Mouse (Mus musculus) liver, embryonic 15.5 days (tissue): ENCODE results near the gene Lrrc4. TPM values are rescaled to one million over a fixed set of nuclear protein-coding genes. Genes with fewer than 3 reads are reported as not detected.

Experiments used
- ATAC-seq: fragments of 200-750 bp; cut with Nextera tagmentation; 2 replicates; pipeline ENCODE4 v1.8.0; 2017; ENCODE audit warnings: moderate number of reproducible peaks, mild to moderate bottlenecking, moderate library complexity; ENCODE audit not compliant: insufficient read depth
- H3K27ac ChIP-seq: fragments of 300-500 bp; sonication (generic); replicated peaks from 2 replicates; pipeline ENCODE4 v1.5.1; 2015; ENCODE audit warnings: mild to moderate bottlenecking, inconsistent platforms
- H3K27me3 ChIP-seq: fragments of 300-500 bp; sonication (generic); 2 replicates; pipeline ENCODE4 v1.6.1; 2015; ENCODE audit warnings: mild to moderate bottlenecking, inconsistent platforms
- H3K36me3 ChIP-seq: fragments of 300-500 bp; sonication (generic); replicated peaks from 2 replicates; pipeline ENCODE4 v1.6.1; 2015; ENCODE audit warnings: moderate library complexity, mild to moderate bottlenecking, inconsistent platforms
- H3K4me1 ChIP-seq: fragments of 300-500 bp; sonication (generic); replicated peaks from 2 replicates; pipeline ENCODE4 v1.6.1; 2015; ENCODE audit warnings: inconsistent platforms
- H3K4me2 ChIP-seq: fragments of 300-500 bp; sonication (generic); 2 replicates; pipeline ENCODE4 v1.6.1; 2015; ENCODE audit warnings: moderate library complexity, mild to moderate bottlenecking, inconsistent platforms
- H3K4me3 ChIP-seq: fragments of 300-500 bp; sonication (generic); replicated peaks from 2 replicates; pipeline ENCODE4 v1.5.1; 2015; ENCODE audit warnings: mild to moderate bottlenecking, inconsistent platforms
- H3K9ac ChIP-seq: fragments of 300-500 bp; sonication (generic); 2 replicates; pipeline ENCODE4 v1.6.1; 2015; ENCODE audit warnings: moderate library complexity, mild to moderate bottlenecking, inconsistent platforms
- H3K9me3 ChIP-seq: fragments of 300-500 bp; sonication (generic); replicated peaks from 2 replicates; pipeline ENCODE4 v1.6.1; 2016; ENCODE audit warnings: inconsistent platforms
- WGBS: fragments of 180-500 bp; shearing (Covaris S2); methylation state at CpG from one replicate; pipeline ENCODE4 v1.1.7; 2015; ENCODE audit warnings: mixed read lengths; ENCODE audit not compliant: insufficient replicate concordance; 5-methylcytosine and 5-hydroxymethylcytosine counted together
- polyA plus RNA-seq: library from polyadenylated mRNA; unstranded; fragments of >200 nt; fragmentation: Nextera tagmentation; extraction: Ambion mirVana; gene quantifications from 2 replicates; pipeline ENCODE4 v1.2.1, GENCODE M21; 2015

The Lrrc4 gene
- polyA plus RNA-seq, 1 experiment from 2014 or later = 0.02 TPM

DNA sequence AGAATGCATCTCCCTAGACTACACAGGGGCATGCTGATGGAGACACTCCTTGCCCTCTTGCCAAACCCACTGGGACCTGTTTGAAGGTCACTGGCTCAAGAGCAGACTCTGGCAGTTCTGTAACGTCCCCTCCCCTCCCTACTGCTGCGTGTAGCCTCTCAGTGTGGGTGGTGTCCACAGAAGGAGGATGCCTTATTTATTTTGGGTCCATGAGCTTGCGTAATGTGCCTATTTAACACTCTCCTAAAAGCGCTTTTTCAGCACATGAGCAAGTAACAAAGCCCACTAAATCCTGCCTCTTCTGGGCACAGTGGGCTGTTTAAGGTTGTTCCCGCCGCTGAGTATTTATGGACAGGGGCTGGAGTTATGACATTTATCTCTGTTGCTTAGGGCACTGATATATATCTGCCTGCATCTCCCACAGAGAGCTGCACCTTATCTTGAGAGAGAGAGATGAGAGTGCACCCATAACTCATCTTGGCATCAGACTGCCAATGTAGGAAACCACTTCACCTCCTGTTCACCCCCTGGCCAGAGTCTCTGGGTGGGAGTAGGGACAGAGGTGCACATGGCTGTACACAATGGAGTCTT is 63.6 kb downstream of the Lrrc4 start:
- no peak for ATAC-seq
- Histone ChIP-seq H3K36me3 (peaks cover 2% of the 10 kb centered on the region; the same call in 1 of the 2 replicates), H3K4me3 (no peak overlapping the region), H3K4me1 (no peaks in the 10 kb centered on the region), H3K4me2 (no peak overlapping the region), H3K9ac (no peak overlapping the region), H3K27ac (no peak overlapping the region), H3K9me3 (no peaks in the 10 kb centered on the region), H3K27me3 (no peaks in the 10 kb centered on the region)
- 78% methylated on average over 6 of the region's 6 CpGs for WGBS

DNA sequence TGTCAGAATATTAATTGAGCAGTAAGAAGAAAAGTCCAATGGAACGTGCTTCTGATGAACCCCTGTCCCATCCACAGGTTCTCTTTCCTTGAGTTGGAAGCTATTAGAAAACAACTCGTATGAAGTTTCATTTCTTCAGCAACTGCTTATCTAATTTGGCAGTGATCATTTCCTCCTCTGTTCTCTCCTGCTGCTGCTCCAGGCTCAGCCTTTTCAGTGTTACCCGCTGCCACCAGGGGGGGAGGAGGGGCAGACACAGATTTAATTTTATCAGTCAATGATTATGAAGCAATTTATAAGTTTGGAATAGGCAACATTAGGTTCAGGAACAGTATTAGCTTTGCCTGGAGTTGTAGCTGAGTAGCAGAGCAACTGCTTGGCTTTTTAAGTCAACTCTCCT is 64.9 kb downstream of the Lrrc4 start:
- Histone ChIP-seq H3K27me3 (no peaks in the 10 kb centered on the region), H3K4me1 (no peaks in the 10 kb centered on the region), H3K4me2 (no peak overlapping the region), H3K36me3 (peaks cover 2% of the 10 kb centered on the region; the same call in 1 of the 2 replicates), H3K9me3 (no peaks in the 10 kb centered on the region), H3K4me3 (no peak overlapping the region), H3K9ac (no peak overlapping the region), H3K27ac (no peak overlapping the region)
- no peak for ATAC-seq
- WGBS = 55% methylated on average over 3 of the region's 3 CpGs

DNA sequence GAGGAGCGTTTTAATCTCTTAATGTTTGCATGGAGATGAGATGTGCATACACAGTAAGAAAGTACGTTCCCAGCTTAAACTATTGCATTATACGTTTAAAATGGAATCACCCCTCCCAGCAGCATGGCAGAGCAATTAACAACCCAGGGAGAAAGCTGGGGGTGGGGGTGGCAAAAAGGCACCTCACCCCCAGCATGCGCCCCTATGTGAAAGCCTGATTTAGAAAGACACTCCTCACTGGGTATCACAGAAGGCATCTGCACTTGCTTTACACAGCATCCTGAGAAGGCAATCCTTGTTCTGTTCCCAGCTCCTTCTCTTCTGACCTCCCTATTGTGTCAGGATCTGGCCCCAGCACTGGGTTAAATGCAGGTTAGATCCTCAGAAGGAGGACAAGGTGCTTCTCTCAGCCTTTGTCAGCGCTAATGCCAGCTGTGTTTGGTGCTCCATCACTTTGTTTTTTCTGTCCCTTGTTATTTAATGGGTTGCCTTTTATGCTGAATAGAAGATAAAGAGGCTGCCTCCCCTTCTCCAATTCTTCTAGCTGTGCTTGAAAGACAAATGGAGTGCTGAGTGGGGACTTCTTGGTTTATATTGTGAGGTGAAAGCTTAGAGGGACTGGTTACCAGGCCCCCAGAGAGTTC is 69.3 kb downstream of the Lrrc4 start:
- H3K4me3 ChIP-seq = no peak overlapping the region
- H3K27me3 ChIP-seq = no peaks in the 10 kb centered on the region
- ATAC-seq = no peak
- WGBS = 58% methylated on average over 5 of the region's 5 CpGs
- H3K9ac ChIP-seq = no peak overlapping the region
- no peak overlapping the region for H3K27ac ChIP-seq
- no peaks in the 10 kb centered on the region for H3K36me3 ChIP-seq
- no peaks in the 10 kb centered on the region for H3K9me3 ChIP-seq
- H3K4me1 ChIP-seq = peaks cover 4% of the 10 kb centered on the region; the same call in 1 of the 2 replicates
- H3K4me2 ChIP-seq = no peak overlapping the region

DNA sequence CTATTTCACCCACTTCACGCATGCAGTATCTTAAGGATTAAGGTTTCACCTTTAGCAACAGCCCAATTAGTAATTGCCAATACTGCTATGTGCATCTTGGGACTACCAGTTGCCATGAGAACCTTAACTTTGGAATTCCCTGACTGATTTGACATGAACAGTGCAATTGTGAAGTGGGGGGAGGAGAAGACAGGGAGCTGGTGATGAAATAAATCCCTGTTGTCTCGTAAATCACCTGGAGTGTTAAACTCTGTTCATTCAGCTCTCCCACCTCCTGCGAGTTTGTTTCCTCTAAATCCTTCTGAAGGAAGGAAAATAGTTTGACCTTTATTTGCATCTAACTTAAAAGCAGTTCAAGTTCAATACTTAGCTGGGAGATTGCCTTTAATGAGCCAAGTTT is 69.8 kb downstream of the Lrrc4 start:
- WGBS = 65% methylated on average over 3 of the region's 3 CpGs
- Histone ChIP-seq H3K27me3 (no peaks in the 10 kb centered on the region), H3K27ac (no peak overlapping the region)

DNA sequence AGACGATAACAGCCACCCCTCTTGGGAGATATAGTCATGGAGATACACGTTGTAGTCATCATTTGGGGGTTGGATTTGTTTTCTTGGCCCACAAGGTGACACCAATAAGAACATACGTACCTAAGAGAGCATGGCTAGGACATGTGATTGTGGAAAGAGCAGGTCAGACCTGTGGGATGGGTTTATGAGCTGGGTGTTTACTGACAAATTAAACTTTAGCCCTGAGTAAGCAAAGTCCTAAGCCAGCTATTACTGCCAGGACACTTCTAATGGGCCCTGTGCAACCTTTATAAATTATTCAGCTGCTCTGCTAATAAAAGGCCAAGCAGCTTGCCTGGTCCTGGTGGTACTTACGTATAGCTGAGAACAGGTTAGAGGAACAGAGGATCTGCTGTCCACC is 73.3 kb downstream of the Lrrc4 start:
- Histone ChIP-seq H3K9me3 (no peaks in the 10 kb centered on the region), H3K9ac (no peak overlapping the region), H3K4me3 (no peak overlapping the region), H3K36me3 (0 out of 2 replicates have a peak, but pooled peaks cover 6% of the 10 kb centered on the region), H3K4me1 (peaks cover 21% of the 10 kb centered on the region), H3K27me3 (no peaks in the 10 kb centered on the region), H3K4me2 (no peak overlapping the region), H3K27ac (no peak overlapping the region)
- peak; percentile 42 for ATAC-seq
- 69% methylated on average over 4 of the region's 4 CpGs for WGBS

More for the DNA sequence above, 69.8 kb downstream of the Lrrc4 start:
- ATAC-seq = no peak
- no peak overlapping the region for H3K4me2 ChIP-seq
- peaks cover 4% of the 10 kb centered on the region; the same call in 1 of the 2 replicates for H3K4me1 ChIP-seq
- no peaks in the 10 kb centered on the region for H3K36me3 ChIP-seq
- H3K9me3 ChIP-seq = no peaks in the 10 kb centered on the region
- H3K4me3 ChIP-seq = no peak overlapping the region
- no peak overlapping the region for H3K9ac ChIP-seq

- H3K9me3 ChIP-seq = no peaks in the 10 kb centered on the region
- WGBS = 78% methylated on average over 10 of the region's 10 CpGs
- no peak overlapping the region for H3K4me3 ChIP-seq
- no peak overlapping the region for H3K9ac ChIP-seq
- no peak for ATAC-seq
- H3K36me3 ChIP-seq = 0 out of 2 replicates have a peak, but pooled peaks cover 6% of the 10 kb centered on the region
- H3K4me1 ChIP-seq = peaks cover 21% of the 10 kb centered on the region
- no peak overlapping the region for H3K27ac ChIP-seq
- H3K27me3 ChIP-seq = no peaks in the 10 kb centered on the region
- no peak overlapping the region for H3K4me2 ChIP-seq
Measured at GRCm38 (mm10) chr6:28756306-28757018, 75.1 kb downstream of the Lrrc4 start.

GRCm38 (mm10) chr6:28754127-28754898 is 77.2 kb downstream of the Lrrc4 start:
- H3K9me3 ChIP-seq = no peaks in the 10 kb centered on the region
- H3K4me3 ChIP-seq = no peak overlapping the region
- no peaks in the 10 kb centered on the region for H3K27me3 ChIP-seq
- peak; percentile 75 for ATAC-seq
- H3K4me2 ChIP-seq = 0 out of 2 replicates have a peak overlapping the region, but pooled peaks have one; percentile 1
- H3K36me3 ChIP-seq = 0 out of 2 replicates have a peak, but pooled peaks cover 6% of the 10 kb centered on the region
- peaks cover 19% of the 10 kb centered on the region for H3K4me1 ChIP-seq
- no peak overlapping the region for H3K27ac ChIP-seq
- 60% methylated on average over 6 of the region's 6 CpGs for WGBS
- no peak overlapping the region for H3K9ac ChIP-seq

GRCm38 (mm10) chr6:28753681-28754080 is 77.9 kb downstream of the Lrrc4 start:
- no peak overlapping the region for H3K4me2 ChIP-seq
- no peaks in the 10 kb centered on the region for H3K9me3 ChIP-seq
- WGBS = 78% methylated on average over 5 of the region's 5 CpGs
- no peaks in the 10 kb centered on the region for H3K27me3 ChIP-seq
- H3K27ac ChIP-seq = no peak overlapping the region
- H3K4me1 ChIP-seq = peaks cover 19% of the 10 kb centered on the region
- ATAC-seq = no peak
- H3K9ac ChIP-seq = no peak overlapping the region
- no peak overlapping the region for H3K4me3 ChIP-seq
- 0 out of 2 replicates have a peak, but pooled peaks cover 6% of the 10 kb centered on the region for H3K36me3 ChIP-seq

- H3K36me3 ChIP-seq = 0 out of 2 replicates have a peak, but pooled peaks cover 6% of the 10 kb centered on the region
- H3K4me2 ChIP-seq = no peak overlapping the region
- H3K4me3 ChIP-seq = no peak overlapping the region
- no peaks in the 10 kb centered on the region for H3K9me3 ChIP-seq
- H3K27me3 ChIP-seq = no peaks in the 10 kb centered on the region
- H3K4me1 ChIP-seq = peaks cover 17% of the 10 kb centered on the region
- 79% methylated on average over 5 of the region's 5 CpGs for WGBS
- no peak for ATAC-seq
- no peak overlapping the region for H3K9ac ChIP-seq
- H3K27ac ChIP-seq = no peak overlapping the region
Measured at GRCm38 (mm10) chr6:28753217-28753616, 78.3 kb downstream of the Lrrc4 start.

GRCm38 (mm10) chr6:28751186-28751585 is 80.4 kb downstream of the Lrrc4 start:
- H3K27me3 ChIP-seq = no peaks in the 10 kb centered on the region
- ATAC-seq = no peak
- peaks cover 18% of the 10 kb centered on the region; the same call in 1 of the 2 replicates for H3K36me3 ChIP-seq
- H3K9ac ChIP-seq = no peak overlapping the region
- H3K27ac ChIP-seq = no peak overlapping the region
- H3K4me2 ChIP-seq = no peak overlapping the region
- peaks cover 17% of the 10 kb centered on the region for H3K4me1 ChIP-seq
- H3K4me3 ChIP-seq = no peak overlapping the region
- 76% methylated on average over 3 of the region's 3 CpGs for WGBS
- no peaks in the 10 kb centered on the region for H3K9me3 ChIP-seq
